Mouse (Mus musculus) neural tube, embryonic 12.5 days (tissue): Measurements from ENCODE around the gene Tanc1. TPM values are rescaled to one million over a fixed set of nuclear protein-coding genes. Genes with fewer than 3 reads are reported as not detected.

ENCODE experiments used
- ATAC-seq: fragments of 200-750 bp; cut with Nextera tagmentation; 2 replicates; pipeline ENCODE4 v1.8.0; 2017; ENCODE audit warnings: low read depth, mild to moderate bottlenecking, moderate TSS enrichment, moderate library complexity; ENCODE audit not compliant: low FRiP score
- H3K27ac ChIP-seq: fragments of 300-500 bp; sonication (generic); 2 replicates; pipeline ENCODE4 v1.5.1; 2016
- H3K27me3 ChIP-seq: fragments of 300-500 bp; sonication (generic); replicated peaks from 2 replicates; pipeline ENCODE4 v1.6.1; 2016; ENCODE audit warnings: mild to moderate bottlenecking
- H3K36me3 ChIP-seq: fragments of 300-500 bp; sonication (generic); 2 replicates; pipeline ENCODE4 v1.6.1; 2016; ENCODE audit warnings: mild to moderate bottlenecking
- H3K4me1 ChIP-seq: fragments of 300-500 bp; sonication (generic); 2 replicates; pipeline ENCODE4 v1.6.1; 2016
- H3K4me2 ChIP-seq: fragments of 300-500 bp; sonication (generic); replicated peaks from 2 replicates; pipeline ENCODE4 v1.6.1; 2016; ENCODE audit warnings: mild to moderate bottlenecking
- H3K4me3 ChIP-seq: fragments of 300-500 bp; sonication (generic); 2 replicates; pipeline ENCODE4 v1.5.1; 2016
- H3K9ac ChIP-seq: fragments of 300-500 bp; sonication (generic); 2 replicates; pipeline ENCODE4 v1.6.1; 2016; ENCODE audit warnings: mild to moderate bottlenecking
- H3K9me3 ChIP-seq: fragments of 300-500 bp; sonication (generic); 2 replicates; pipeline ENCODE4 v1.6.1; 2016; ENCODE audit warnings: mild to moderate bottlenecking
- WGBS: fragments of 180-500 bp; shearing (Covaris S2); methylation state at CpG from one replicate; pipeline ENCODE4 v1.1.7; 2016; 5-methylcytosine and 5-hydroxymethylcytosine counted together
- polyA plus RNA-seq: library from polyadenylated mRNA; unstranded; fragments of >200 nt; fragmentation: Nextera tagmentation; extraction: Ambion mirVana; gene quantifications from 2 replicates; pipeline ENCODE4 v1.2.1, GENCODE M21; 2016

Tanc1 gene
- polyA plus RNA-seq, 1 experiment from 2014 or later, result 15.9 TPM

DNA sequence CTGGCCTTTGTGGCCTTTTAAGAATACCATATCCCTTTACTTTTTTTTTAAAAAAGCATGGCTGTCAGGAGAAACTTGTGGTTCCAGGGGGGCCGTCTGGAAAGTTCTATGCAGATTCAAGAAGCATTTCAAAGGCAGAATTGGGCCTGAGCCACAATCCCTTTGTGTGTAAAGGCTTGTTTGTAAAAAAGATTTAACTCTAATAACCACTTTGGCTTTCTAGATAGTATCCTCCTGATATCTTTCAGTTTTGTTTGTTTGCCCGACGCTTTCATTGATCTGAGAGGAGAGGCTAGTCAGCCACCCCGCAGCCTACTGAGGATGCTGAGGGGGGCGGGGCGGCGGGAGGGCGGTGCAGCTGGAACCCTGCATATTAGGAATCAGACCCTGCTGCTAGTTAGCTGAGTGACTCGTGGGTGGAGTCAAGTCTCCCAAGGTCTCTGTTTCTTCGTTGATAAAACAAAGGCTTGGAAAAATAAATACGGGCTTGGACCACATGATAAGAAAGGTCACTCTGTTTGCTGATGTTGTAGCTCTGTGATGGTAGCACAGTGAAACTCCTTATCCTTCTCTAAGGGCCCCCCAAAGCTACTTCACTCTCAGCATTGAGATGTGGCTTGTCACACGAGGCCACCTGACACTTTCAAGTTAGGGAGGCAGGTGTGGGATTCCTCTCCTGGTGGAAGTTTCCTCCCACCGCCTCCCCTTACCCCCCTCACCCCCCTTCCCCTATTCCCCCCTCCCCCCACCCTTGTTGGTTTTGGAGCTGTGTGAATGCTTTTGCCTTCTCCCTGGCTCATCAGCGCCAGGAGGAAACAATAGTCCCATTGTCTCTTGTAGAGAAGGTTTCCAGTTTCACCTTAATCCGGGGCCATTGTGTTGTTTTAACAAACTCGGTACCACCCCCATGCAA is 86.1 kb downstream of the Tanc1 start:
- Histone ChIP-seq H3K4me1 (peaks cover 9% of the 10 kb centered on the region), H3K4me2 (peak overlapping the region; percentile 55), H3K9me3 (no peaks in the 10 kb centered on the region), H3K27me3 (no peaks in the 10 kb centered on the region), H3K36me3 (no peaks in the 10 kb centered on the region), H3K4me3 (no peak overlapping the region), H3K9ac (peak overlapping the region; percentile 33; the same call in 1 of the 2 replicates), H3K27ac (no peak overlapping the region)
- WGBS, result 2% methylated on average over 16 of the region's 16 CpGs
- ATAC-seq, result peak; percentile 91

DNA sequence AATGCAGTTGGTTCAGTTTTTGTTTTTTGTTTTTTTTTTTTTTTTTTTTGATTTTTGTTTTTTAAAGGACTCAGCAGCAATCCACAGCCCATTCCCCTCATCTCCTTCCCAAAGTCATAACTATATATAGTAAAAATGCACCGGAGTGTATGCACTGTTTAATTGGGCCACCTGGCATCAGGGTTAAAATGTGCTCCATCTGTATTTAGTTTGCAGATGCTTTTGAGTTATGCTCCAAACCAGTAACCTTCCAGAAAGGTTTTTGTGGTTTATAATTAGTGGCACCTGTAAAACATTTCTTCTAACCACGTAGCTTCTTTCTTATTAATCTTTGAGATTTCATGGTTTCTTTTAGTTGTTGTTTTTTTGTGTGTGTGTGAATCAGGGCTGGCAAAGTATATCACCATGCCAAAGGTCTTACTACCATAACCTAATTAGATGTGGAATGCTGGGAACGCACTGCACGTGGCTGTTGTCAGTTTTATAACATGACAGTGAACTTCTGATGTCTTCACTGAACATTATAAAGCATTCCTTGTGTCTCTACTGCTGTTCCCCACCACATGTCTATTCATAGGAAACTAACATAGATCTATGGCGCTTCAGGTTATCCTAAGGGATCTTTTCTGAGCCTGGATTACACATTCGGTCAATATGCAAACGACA is 86.9 kb downstream of the Tanc1 start:
- peak overlapping the region; percentile 55; the same call in 1 of the 2 replicates for H3K4me2 ChIP-seq
- H3K4me3 ChIP-seq, result no peak overlapping the region
- H3K36me3 ChIP-seq, result no peaks in the 10 kb centered on the region
- H3K27ac ChIP-seq, result no peak overlapping the region
- peaks cover 9% of the 10 kb centered on the region for H3K4me1 ChIP-seq
- H3K9ac ChIP-seq, result no peak overlapping the region
- no peaks in the 10 kb centered on the region for H3K27me3 ChIP-seq
- WGBS, result 31% methylated on average over 7 of the region's 7 CpGs
- ATAC-seq, result no peak
- H3K9me3 ChIP-seq, result no peaks in the 10 kb centered on the region

DNA sequence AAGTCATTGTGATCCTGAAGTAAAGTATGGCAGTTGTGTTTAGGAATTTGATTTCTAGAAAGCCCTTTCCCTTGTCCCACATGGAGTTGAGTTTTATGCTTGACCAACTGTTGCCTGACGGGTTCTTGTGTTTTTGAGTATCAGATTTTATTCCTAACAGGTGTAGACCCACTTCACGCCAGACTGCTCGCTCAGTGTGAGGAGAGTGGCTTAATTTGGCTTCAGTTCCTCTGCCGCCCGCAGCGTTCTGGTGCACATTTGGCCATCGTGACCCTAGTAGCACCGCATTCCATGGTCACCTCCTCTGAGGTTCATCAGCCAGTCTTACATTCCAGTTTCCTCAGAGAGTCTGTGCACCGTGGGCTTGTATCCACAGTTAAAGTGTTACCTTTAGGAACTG is 88.1 kb downstream of the Tanc1 start:
- no peak overlapping the region for H3K27ac ChIP-seq
- no peaks in the 10 kb centered on the region for H3K27me3 ChIP-seq
- no peak overlapping the region for H3K9ac ChIP-seq
- H3K4me2 ChIP-seq, result no peak overlapping the region
- H3K36me3 ChIP-seq, result no peaks in the 10 kb centered on the region
- H3K9me3 ChIP-seq, result no peaks in the 10 kb centered on the region
- H3K4me1 ChIP-seq, result peaks cover 9% of the 10 kb centered on the region
- no peak for ATAC-seq
- WGBS, result 81% methylated on average over 9 of the region's 9 CpGs
- no peak overlapping the region for H3K4me3 ChIP-seq

DNA sequence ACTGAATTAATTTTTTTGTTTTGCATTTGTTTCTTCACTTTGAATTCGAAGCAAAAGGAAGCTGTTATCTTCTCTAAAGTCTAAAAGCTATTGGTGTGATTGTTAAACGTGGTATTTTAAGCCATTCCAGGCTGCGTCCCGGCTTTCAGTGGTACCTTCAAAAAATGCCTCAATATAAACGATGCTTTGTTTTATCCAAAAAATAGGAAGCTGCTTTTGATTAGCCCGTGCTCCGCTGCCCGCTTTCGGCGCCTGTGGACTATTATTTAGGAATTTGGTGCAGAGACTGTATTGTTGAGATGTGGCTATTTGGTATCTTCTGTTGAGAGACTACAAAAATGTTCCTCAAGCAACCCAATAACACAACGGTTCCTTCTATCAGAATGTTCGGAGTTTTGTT is 93.4 kb downstream of the Tanc1 start:
- H3K9me3 ChIP-seq, result no peaks in the 10 kb centered on the region
- no peak overlapping the region for H3K27ac ChIP-seq
- no peak for ATAC-seq
- no peak overlapping the region for H3K4me2 ChIP-seq
- WGBS, result 87% methylated on average over 12 of the region's 12 CpGs
- no peaks in the 10 kb centered on the region for H3K4me1 ChIP-seq
- no peak overlapping the region for H3K4me3 ChIP-seq
- H3K36me3 ChIP-seq, result no peaks in the 10 kb centered on the region
- H3K27me3 ChIP-seq, result no peaks in the 10 kb centered on the region
- H3K9ac ChIP-seq, result no peak overlapping the region

DNA sequence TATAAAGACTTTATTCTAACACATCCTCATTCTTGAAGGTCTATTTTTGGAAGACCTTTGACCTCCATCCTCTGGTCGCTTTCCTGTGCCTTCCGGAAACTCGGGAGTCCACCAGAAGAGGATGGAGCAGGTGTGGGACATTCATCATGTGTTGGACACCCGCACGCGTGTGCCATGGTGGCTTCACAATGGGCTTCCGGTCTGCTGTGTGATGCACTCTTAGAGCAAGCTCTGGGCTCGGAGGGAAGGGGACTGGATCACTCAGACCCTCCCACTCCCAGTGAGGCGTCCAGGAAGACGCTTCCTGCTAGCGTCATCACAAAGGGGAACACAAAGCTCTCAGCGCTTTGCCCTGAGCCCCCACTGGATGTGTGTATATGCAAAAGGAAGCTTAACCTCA is 95.0 kb downstream of the Tanc1 start:
- Histone ChIP-seq H3K36me3 (no peaks in the 10 kb centered on the region), H3K4me2 (no peak overlapping the region), H3K4me3 (no peak overlapping the region), H3K4me1 (no peaks in the 10 kb centered on the region), H3K9me3 (no peaks in the 10 kb centered on the region), H3K27ac (no peak overlapping the region), H3K9ac (no peak overlapping the region), H3K27me3 (no peaks in the 10 kb centered on the region)
- 90% methylated on average over 12 of the region's 12 CpGs for WGBS
- no peak for ATAC-seq

DNA sequence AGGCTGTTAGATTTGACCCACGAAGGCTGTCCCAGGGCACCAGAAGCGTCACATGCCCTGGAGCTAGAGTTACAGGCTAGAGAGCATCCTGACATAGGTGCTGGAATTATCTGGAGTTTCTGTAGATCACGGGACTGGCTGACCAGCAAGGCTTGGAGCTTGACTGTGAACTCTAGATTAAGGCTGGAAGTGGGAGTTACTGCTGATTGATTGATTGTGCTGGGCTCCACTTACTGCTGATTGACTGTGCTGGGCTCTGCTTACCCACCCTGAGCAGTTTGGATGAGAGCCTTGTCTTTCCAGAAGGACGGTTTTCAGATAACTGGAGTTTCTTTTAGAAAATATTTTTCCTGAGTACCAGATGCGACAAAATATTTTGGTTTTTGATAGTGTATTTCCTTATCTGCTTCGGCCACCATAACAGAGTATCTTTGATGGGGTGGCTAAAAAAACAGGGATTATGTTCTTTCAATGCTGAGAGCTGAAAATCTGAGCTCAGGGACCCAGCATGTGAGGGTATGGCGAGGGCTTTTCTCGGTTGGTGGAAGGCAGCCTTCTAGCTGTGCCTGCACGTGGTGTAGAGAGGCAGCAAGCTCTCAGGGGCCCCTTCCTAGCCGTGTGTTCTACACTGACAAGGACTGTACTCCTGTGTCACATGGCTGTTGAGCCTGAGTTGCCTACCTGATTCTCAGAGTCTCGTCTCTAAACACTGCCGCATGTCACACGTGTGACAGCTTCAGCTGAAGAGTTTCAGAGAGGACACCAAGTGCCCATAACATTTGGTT is 96.3 kb downstream of the Tanc1 start:
- no peaks in the 10 kb centered on the region for H3K4me1 ChIP-seq
- H3K27me3 ChIP-seq, result no peaks in the 10 kb centered on the region
- no peak overlapping the region for H3K4me3 ChIP-seq
- no peak overlapping the region for H3K9ac ChIP-seq
- no peak overlapping the region for H3K4me2 ChIP-seq
- H3K27ac ChIP-seq, result no peak overlapping the region
- no peaks in the 10 kb centered on the region for H3K36me3 ChIP-seq
- no peaks in the 10 kb centered on the region for H3K9me3 ChIP-seq
- no peak for ATAC-seq
- WGBS, result 82% methylated on average over 13 of the region's 13 CpGs

DNA sequence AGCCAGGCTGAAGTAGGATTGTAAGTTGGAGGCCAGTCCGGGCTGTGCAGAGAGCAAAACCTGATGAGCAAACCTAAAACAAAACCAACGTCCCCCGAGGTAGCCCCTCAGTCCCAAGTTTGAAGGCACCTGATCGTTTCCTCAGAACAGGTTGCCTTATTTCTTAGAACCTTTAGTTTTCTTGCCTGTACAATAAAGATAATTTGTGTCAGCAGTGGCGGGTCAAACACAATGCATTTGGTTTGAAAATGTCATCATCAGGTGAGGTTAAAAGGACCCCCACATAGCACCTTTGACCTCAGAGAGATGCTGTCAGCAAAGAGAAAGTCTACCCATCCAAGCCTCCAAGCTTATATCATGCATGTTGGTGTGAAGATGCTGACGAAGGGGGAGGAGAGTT is 98.9 kb downstream of the Tanc1 start:
- ATAC-seq, result no peak
- Histone ChIP-seq H3K9ac (no peak overlapping the region), H3K9me3 (no peaks in the 10 kb centered on the region), H3K27me3 (no peaks in the 10 kb centered on the region), H3K4me2 (no peak overlapping the region), H3K4me1 (no peaks in the 10 kb centered on the region), H3K27ac (no peak overlapping the region), H3K36me3 (no peaks in the 10 kb centered on the region), H3K4me3 (no peak overlapping the region)
- WGBS, result 91% methylated on average over 6 of the region's 6 CpGs

DNA sequence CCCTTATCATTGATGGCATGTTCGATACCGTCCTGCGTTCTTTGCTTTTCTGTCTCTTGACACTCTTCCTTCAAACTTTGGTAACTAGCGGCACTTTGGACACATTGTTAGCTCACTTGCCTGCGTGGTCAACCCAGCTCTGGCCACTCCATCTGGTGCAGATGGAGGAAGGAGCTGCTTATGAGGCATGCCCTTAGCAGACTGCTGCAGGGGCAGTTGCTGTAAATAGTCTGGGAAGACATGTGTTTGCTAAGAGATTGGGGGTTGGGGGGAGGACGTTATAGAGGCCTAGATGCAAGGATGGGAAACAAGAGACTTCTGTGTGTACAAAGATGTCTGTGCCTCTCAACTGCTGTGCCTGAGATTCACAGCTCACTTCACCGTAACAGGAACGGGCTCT is 100.2 kb downstream of the Tanc1 start:
- ATAC-seq, result no peak
- 83% methylated on average over 8 of the region's 8 CpGs for WGBS

DNA sequence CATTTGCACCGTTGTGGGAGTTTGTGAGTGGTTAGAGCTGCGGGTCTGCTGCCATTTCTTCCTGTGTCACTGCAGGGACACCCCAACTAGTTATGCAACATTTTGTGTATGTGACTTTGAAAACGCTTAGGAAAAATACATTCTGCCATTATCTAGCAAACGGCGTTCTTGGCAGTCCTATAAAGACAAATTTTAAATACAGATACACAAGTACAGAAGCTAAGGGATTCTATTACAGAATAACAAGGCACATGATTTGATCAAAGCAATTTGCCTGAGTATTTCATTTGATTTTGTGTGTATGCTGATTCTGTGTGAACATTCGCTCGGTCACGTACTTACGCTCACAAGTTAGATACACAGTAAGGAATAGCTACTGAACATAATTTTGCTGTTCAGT is 100.6 kb downstream of the Tanc1 start:
- ATAC-seq, result no peak
- no peaks in the 10 kb centered on the region for H3K27me3 ChIP-seq
- no peaks in the 10 kb centered on the region for H3K36me3 ChIP-seq
- WGBS, result 95% methylated on average over 9 of the region's 9 CpGs
- no peaks in the 10 kb centered on the region for H3K9me3 ChIP-seq
- H3K4me3 ChIP-seq, result no peak overlapping the region
- H3K9ac ChIP-seq, result no peak overlapping the region
- H3K4me1 ChIP-seq, result no peaks in the 10 kb centered on the region
- H3K27ac ChIP-seq, result no peak overlapping the region
- H3K4me2 ChIP-seq, result no peak overlapping the region

More for the DNA sequence above, 100.2 kb downstream of the Tanc1 start:
- Histone ChIP-seq H3K27ac (no peak overlapping the region), H3K9ac (no peak overlapping the region), H3K4me2 (no peak overlapping the region), H3K27me3 (no peaks in the 10 kb centered on the region), H3K36me3 (no peaks in the 10 kb centered on the region), H3K9me3 (no peaks in the 10 kb centered on the region), H3K4me1 (no peaks in the 10 kb centered on the region), H3K4me3 (no peak overlapping the region)

DNA sequence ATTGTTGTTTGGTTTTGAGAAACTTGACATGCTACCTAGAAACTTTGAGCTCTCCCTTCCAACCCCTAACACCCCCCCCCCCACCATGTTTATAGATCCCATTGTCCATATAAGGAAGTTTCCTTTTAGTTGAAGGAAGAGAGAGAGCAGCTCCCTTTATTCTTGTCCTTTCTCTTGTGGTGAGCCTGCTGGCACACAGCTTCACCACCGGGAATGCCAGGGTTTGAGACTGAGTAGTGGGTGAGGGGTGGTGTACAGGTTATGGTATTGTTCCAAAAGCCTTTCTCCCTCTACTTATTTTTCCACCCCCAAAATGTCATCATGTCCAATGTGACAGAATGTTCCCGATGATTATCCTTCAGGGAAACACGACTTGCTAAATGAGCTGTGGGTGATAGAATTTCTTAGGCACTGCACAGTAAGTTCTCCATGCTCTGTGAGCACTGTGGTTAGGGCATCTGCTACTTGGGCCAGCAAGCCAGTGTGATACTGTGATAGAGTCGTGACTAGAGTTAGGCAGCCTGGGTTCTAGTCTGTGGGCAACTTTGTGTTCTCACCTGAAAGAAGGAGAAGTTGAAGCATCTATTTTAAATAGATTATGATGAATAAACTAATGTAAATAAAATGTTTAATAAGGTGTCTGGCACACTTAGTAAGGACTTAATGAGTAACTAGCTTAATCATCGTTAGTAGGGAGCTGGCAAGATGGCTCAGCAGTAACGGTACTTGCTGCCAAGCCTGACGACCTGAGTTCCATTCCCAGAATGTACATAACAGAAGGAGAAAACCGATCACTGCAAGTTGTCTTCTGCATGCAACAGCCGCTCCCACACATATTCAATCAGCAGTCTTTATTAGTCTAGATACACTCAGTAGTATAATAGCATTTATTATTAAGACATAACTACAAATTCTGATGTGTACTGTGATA is 102.0 kb downstream of the Tanc1 start:
- 91% methylated on average over 9 of the region's 9 CpGs for WGBS
- Histone ChIP-seq H3K27me3 (no peaks in the 10 kb centered on the region), H3K9me3 (no peaks in the 10 kb centered on the region), H3K4me2 (no peak overlapping the region), H3K4me1 (0 out of 2 replicates have a peak, but pooled peaks cover 7% of the 10 kb centered on the region), H3K27ac (no peak overlapping the region), H3K4me3 (no peak overlapping the region), H3K36me3 (no peaks in the 10 kb centered on the region), H3K9ac (no peak overlapping the region)
- no peak for ATAC-seq

DNA sequence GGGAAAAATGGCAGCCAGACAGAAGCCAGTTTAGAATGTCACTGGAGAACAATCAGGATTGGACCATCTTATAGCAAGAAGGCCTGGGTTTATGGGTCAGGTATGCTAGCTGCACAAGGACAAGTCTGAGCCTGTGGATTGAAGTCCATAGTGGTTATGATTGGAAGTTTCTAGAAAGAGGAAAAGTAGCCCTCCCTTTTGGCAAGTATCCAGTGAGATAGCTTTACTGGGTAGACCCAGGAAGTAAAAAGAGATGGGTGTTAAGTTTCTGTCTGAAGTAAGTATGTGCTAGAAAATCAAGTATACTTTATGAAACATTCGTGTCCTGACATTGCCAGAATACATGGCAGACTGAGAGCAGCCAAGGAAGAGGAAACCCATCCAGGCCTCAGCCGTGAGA is 103.2 kb downstream of the Tanc1 start:
- Histone ChIP-seq H3K36me3 (no peaks in the 10 kb centered on the region), H3K4me2 (no peak overlapping the region), H3K9me3 (no peaks in the 10 kb centered on the region), H3K9ac (no peak overlapping the region), H3K4me3 (no peak overlapping the region), H3K27ac (no peak overlapping the region), H3K4me1 (0 out of 2 replicates have a peak, but pooled peaks cover 7% of the 10 kb centered on the region), H3K27me3 (no peaks in the 10 kb centered on the region)
- WGBS, result 98% methylated on average over 2 of the region's 2 CpGs
- ATAC-seq, result no peak
